Mouse (Mus musculus) heart, postnatal 0 days (tissue): Measurements from ENCODE around the gene Eral1. TPM values are rescaled to one million over a fixed set of nuclear protein-coding genes. Genes with fewer than 3 reads are reported as not detected.

Experiments
- ATAC-seq: fragments of 200-750 bp; cut with Nextera tagmentation; 2 replicates; pipeline ENCODE4 v1.8.0; 2017; ENCODE audit warnings: low read depth, moderate number of reproducible peaks, moderate library complexity; ENCODE audit not compliant: insufficient read depth
- DNase-seq: peaks from one replicate; pipeline ENCODE4 v3.0.0-alpha.2; 2016; ENCODE audit warnings: low spot score
- H3K27ac ChIP-seq: fragments of 300-500 bp; sonication (generic); 2 replicates; pipeline ENCODE4 v1.5.1; 2014; ENCODE audit warnings: low read depth, mild to moderate bottlenecking
- H3K27me3 ChIP-seq: fragments of 300-500 bp; sonication (generic); 2 replicates; pipeline ENCODE4 v1.6.1; 2014; ENCODE audit warnings: low read length, mixed read lengths; ENCODE audit not compliant: control insufficient read depth, insufficient read depth
- H3K36me3 ChIP-seq: fragments of 300-500 bp; sonication (generic); replicated peaks from 2 replicates; pipeline ENCODE4 v1.6.1; 2014; ENCODE audit warnings: low read length, mixed read lengths; ENCODE audit not compliant: control insufficient read depth, insufficient read depth
- H3K4me1 ChIP-seq: fragments of 300-500 bp; sonication (generic); 2 replicates; pipeline ENCODE4 v1.6.1; 2014; ENCODE audit warnings: antibody characterized with exemption; ENCODE audit not compliant: control insufficient read depth, insufficient read depth
- H3K4me2 ChIP-seq: fragments of 300-500 bp; sonication (generic); 2 replicates; pipeline ENCODE4 v1.6.1; 2014; ENCODE audit warnings: low read depth, mild to moderate bottlenecking, low read length, moderate library complexity
- H3K4me3 ChIP-seq: fragments of 300-500 bp; sonication (generic); 2 replicates; pipeline ENCODE4 v1.5.1; 2014; ENCODE audit warnings: low read depth, low read length
- H3K9ac ChIP-seq: fragments of 300-500 bp; sonication (generic); replicated peaks from 2 replicates; pipeline ENCODE4 v1.6.1; 2014; ENCODE audit warnings: low read depth, low read length, mixed read lengths
- H3K9me3 ChIP-seq: fragments of 300-500 bp; sonication (generic); replicated peaks from 2 replicates; pipeline ENCODE4 v1.6.1; 2016; ENCODE audit warnings: low read length; ENCODE audit not compliant: control insufficient read depth
- CTCF ChIP-seq: IDR thresholded peaks from 2 replicates; pipeline ENCODE4 v1.5.1; 2016; ENCODE audit warnings: antibody characterized with exemption, control low read depth, low read depth
- EP300 ChIP-seq: IDR thresholded peaks from 2 replicates; pipeline ENCODE4 v1.6.1; 2016; ENCODE audit warnings: antibody characterized with exemption, low read depth
- WGBS: fragments of 180-500 bp; shearing (Covaris S2); extraction: QIAGEN DNeasy Blood & Tissue Kit; methylation state at CpG from one replicate; pipeline ENCODE4 v1.1.7; 2014; 5-methylcytosine and 5-hydroxymethylcytosine counted together
- polyA plus RNA-seq: library from polyadenylated mRNA; unstranded; fragments of >200 nt; fragmentation: Nextera tagmentation; extraction: Ambion mirVana; gene quantifications from 2 replicates; pipeline ENCODE4 v1.2.1, GENCODE M21; 2015
- total RNA-seq: library from RNA; depleted of rRNA; stranded (reverse); fragments of >200 nt; gene quantifications from 2 replicates; pipeline ENCODE4 v1.2.3, GENCODE M21; 2014; ENCODE audit warnings: low replicate concordance

The Eral1 gene
- total and polyA plus RNA-seq, 2 experiments from 2014 or later, result 19.7 to 33.5 TPM

- Histone ChIP-seq H3K27me3 (no peaks in the 10 kb centered on the region), H3K4me1 (no peaks in the 10 kb centered on the region), H3K36me3 (peaks cover 50% of the 10 kb centered on the region), H3K9me3 (no peaks in the 10 kb centered on the region), H3K4me3 (no peak overlapping the region), H3K4me2 (no peak overlapping the region), H3K9ac (no peak overlapping the region), H3K27ac (no peak overlapping the region)
- TF ChIP-seq EP300, result no peak
- TF ChIP-seq CTCF, result no peak
- ATAC-seq (no peak), DNase-seq (no peak)
- 94% methylated on average over 9 of the region's 9 CpGs for WGBS
Observed at GRCm38 (mm10) chr11:78073577-78074276, 6.5 kb downstream of the Eral1 start.

- no peaks in the 10 kb centered on the region for H3K9me3 ChIP-seq
- peaks cover 46% of the 10 kb centered on the region for H3K36me3 ChIP-seq
- 19% methylated on average over 6 of the region's 6 CpGs for WGBS
- H3K4me2 ChIP-seq, result no peak overlapping the region
- H3K9ac ChIP-seq, result no peak overlapping the region
- no peaks in the 10 kb centered on the region for H3K4me1 ChIP-seq
- DNase-seq (no peak), ATAC-seq (no peak)
- H3K27ac ChIP-seq, result no peak overlapping the region
- TF ChIP-seq CTCF (no peak), EP300 (no peak)
- no peaks in the 10 kb centered on the region for H3K27me3 ChIP-seq
- H3K4me3 ChIP-seq, result no peak overlapping the region
Observed at GRCm38 (mm10) chr11:78072425-78073130, 7.6 kb downstream of the Eral1 start.

GRCm38 (mm10) chr11:78071938-78072337 is 8.2 kb downstream of the Eral1 start:
- H3K27me3 ChIP-seq, result no peaks in the 10 kb centered on the region
- no peak for TF ChIP-seq CTCF
- H3K27ac ChIP-seq, result no peak overlapping the region
- H3K4me1 ChIP-seq, result no peaks in the 10 kb centered on the region
- ATAC-seq (no peak), DNase-seq (no peak)
- no peaks in the 10 kb centered on the region for H3K9me3 ChIP-seq
- 88% methylated on average over 5 of the region's 5 CpGs for WGBS
- H3K4me2 ChIP-seq, result no peak overlapping the region
- peaks cover 40% of the 10 kb centered on the region for H3K36me3 ChIP-seq
- H3K4me3 ChIP-seq, result no peak overlapping the region
- H3K9ac ChIP-seq, result no peak overlapping the region

- Histone ChIP-seq H3K9me3 (no peaks in the 10 kb centered on the region), H3K36me3 (peaks cover 19% of the 10 kb centered on the region), H3K4me2 (no peak overlapping the region), H3K9ac (no peak overlapping the region), H3K4me3 (no peak overlapping the region), H3K27me3 (no peaks in the 10 kb centered on the region), H3K27ac (no peak overlapping the region), H3K4me1 (no peaks in the 10 kb centered on the region)
- TF ChIP-seq CTCF, result no peak
- no peak for TF ChIP-seq EP300
- ATAC-seq, result no peak
- DNase-seq, result no peak
- 42% methylated on average over 6 of the region's 6 CpGs for WGBS
Observed at GRCm38 (mm10) chr11:78069646-78070045, 10.5 kb downstream of the Eral1 start.

GRCm38 (mm10) chr11:78069130-78069529 is 11.1 kb downstream of the Eral1 start:
- Histone ChIP-seq H3K4me2 (no peak overlapping the region), H3K27me3 (no peaks in the 10 kb centered on the region), H3K9me3 (no peaks in the 10 kb centered on the region), H3K4me1 (no peaks in the 10 kb centered on the region), H3K4me3 (no peak overlapping the region), H3K36me3 (peaks cover 14% of the 10 kb centered on the region), H3K27ac (no peak overlapping the region), H3K9ac (no peak overlapping the region)
- TF ChIP-seq EP300 (no peak), CTCF (no peak)
- no peak for ATAC-seq
- DNase-seq, result no peak
- 76% methylated on average over 5 of the region's 5 CpGs for WGBS

GRCm38 (mm10) chr11:78067566-78067965 is 12.6 kb downstream of the Eral1 start:
- ATAC-seq (no peak), DNase-seq (no peak)
- Histone ChIP-seq H3K36me3 (no peaks in the 10 kb centered on the region), H3K27me3 (no peaks in the 10 kb centered on the region), H3K4me1 (no peaks in the 10 kb centered on the region), H3K27ac (no peak overlapping the region), H3K9ac (no peak overlapping the region), H3K9me3 (no peaks in the 10 kb centered on the region), H3K4me3 (no peak overlapping the region), H3K4me2 (no peak overlapping the region)
- WGBS, result 72% methylated on average over 5 of the region's 5 CpGs
- TF ChIP-seq CTCF, result no peak
- TF ChIP-seq EP300, result no peak
